Mouse (Mus musculus) lung, postnatal 4 days (tissue): ENCODE measurements at regions not wholly inside any gene's neighbourhood (a gene's known extent, or its start where the extent isn't known, plus 50 kb on each side); places are given as distances from the start of the nearest gene placed in this dataset.
"Not testable (repeated sequence)": the region's sequence is repeated elsewhere in the genome, so short reads cannot be mapped to it uniquely, and the experiment has no call there.

Experiments
- DNase-seq, 2 experiments: peaks; one replicate each; pipeline ENCODE4 v3.0.0; 2021

DNA sequence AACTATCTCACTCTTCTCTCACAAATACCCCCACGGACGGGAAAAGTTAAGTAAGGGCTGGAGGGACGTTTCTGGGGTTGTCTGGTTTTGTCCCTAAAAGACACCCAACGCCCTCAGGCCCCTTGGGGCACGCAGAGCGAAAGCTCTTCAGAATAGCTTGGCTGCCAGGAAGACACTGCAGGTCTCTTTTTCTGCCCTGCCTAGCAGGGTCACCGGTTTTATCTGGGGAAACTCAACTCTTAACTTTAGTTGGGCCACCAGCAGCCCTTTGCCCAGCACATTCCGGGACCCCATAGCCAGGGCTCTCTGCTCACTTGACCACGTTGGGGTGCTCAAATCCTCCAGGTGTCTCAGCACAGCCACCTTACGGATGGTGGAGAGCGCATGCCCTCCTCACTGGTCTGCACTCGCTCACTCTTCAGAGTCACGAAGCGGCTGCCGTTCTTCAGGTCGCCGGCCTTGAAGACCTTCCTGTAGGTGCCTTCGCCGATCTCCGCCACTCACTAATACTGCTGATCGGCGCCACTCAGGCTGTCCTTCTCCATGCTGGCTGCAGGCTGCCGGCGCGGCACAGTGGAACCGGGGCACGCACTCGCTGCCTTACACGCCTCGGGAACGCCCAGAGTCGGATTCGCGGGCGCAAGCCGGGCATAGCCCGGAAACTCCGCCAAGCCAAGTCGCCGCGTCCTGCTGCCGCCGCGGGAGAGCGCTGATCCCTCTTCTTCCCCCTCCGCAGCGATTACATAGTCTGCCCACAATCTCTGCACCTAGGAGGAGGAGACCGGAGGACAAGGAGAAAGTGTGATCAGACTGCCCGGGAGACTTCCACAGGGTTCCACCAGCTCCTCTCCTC lies 83.0 kb downstream of the Ulbp1 start:
- peak; percentile 50 to 51 for DNase-seq

DNA sequence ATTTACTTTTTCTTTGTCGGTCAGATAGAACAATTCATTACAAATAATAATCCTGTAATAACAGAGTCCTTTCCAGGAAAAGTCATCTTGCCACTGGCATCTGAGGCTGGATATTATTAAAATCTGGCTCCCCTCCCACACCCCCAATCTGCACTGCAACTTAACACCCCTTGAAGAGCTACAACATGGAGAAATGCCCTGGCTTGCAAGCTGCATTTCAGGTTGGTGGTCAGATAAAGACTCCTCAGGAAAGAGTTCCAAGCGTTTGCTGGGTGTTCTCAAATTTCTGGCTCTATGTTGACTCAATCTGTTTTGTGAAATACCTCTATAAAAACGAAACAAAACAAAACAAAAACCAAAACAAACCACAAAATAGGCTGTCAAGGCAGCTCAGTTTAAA lies 114.6 kb downstream of the Ulbp1 start:
- not testable (repeated sequence) for DNase-seq

DNA sequence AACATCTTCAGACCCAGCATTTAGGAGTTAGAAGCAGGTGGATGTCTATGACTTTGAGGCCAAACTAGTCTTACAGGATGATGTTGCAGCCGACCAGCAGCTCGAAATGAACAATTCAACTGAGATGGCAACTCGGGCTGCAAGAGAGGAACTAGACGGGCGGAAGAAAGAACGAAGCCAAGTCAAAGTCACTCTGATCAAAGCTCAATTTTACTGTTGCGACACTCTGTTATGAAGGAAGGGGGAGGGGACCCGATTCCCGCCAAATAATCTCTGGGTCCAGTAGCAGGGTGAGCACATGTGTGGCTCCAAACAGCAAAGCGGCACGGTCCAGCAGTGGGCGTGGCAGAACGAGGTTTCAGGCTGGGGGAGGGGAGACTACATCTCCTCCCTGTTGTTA lies 129.1 kb downstream of the Ulbp1 start:
- not testable (repeated sequence) for DNase-seq

DNA sequence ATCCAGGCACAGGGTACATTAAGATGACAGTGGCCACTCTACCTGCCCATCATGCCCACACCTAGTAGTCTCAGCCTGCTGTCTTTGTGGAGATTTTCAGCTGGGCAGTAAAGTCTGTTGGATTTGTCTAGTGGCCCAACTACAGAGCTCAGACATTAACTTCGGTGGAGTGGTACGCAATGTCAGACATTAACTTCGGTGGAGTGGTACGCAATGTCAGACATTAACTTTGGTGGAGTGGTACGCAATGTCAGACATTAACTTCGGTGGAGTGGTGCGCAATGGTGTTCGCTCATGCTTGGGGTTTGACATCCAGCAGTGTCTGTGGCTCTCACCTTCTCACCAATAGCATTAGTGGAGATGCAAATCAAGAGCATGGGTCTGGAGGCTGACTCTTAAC lies 129.7 kb downstream of the Ulbp1 start:
- not testable (repeated sequence) for DNase-seq

DNA sequence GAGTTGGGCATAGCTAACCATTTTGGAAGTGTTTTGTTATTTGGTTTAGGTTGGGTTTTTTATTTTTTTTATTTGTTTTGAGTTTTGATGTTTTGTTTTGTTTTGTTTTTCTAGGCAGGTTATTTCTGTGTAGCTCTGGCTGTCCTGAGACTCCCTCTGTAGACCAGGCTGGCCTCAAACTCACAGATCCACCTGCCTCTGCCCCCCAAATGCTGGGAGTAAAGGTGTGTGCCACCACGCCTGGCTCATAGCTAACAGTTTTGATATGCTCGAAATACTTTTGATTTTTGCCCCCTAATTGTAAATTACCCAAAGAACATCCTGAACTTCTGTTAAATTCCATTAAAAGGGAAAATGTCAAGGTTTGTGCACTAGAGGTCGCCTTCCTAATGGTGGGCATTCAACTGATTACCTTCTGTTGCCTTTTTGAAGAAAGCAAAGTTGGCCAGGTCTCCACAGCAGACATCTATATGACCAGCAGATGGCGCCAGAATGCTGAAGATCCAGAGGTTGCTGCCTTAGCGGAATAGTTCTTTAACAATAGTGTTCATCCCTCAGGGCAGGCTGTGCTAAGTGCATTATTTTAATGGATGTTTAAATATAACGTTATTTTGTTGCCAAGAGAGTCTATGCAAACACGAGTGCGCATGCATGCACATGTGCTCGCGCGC lies 121.2 kb upstream of the Cnksr3 start:
- peak; percentile 59 to 75 for DNase-seq

DNA sequence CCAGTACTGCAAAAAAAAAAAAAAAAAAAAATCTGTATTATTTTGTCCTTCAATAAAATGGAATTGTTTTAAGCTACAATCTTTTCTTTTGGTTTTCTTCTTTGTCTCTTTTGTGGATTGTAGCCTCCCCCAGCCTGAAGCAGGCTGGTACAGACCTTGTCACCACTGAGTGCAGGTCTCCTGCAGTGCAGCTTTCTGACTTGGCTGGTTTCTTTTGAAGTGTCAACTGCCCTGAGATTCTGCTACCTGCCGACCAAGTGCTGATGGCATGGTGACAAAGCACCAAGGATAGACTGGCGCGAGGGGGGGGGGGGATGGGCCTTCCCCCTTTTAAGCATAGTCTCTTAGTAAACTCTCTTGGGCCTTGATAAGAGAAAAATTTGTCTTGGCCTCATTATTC lies 116.2 kb upstream of the Cnksr3 start:
- no peak for DNase-seq

DNA sequence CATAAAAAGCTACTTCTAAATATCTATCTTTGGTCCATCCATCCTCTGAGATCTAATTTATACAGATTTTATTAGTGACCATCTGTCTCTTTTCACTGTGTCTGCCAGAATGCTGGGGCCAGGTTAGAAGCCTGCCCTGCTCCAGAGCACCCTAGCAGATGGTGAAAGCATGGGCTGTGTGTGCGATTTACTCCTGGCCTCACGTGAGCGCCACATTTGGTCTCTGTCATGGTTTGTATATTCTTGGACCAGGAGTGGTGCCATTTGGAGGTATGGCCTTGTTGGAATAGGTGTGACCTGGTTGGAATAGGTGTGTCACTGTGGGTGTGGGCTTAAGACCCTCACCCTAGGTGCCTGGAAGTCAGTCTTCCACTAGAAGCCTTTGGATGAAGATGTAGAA lies 115.0 kb upstream of the Cnksr3 start:
- DNase-seq = not testable (repeated sequence)

DNA sequence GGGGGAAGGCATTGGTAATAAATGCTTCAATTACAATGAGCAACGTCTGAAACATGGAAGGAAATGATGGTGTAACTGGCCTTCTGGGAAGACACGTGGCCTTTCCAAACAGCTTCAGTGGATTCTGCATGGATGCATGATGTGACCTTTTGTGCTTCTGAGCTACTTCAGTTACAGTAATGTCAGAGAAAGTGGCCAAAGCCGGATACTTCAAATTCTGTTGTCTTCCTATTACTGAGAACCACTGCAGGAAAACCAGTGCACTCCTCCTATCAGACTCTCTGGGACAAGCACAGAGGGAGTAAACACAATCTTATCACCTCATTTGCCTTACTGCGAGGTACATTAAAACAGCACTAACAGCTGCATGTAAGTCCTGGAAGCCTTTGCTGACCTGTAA lies 113.0 kb upstream of the Cnksr3 start:
- no peak for DNase-seq

DNA sequence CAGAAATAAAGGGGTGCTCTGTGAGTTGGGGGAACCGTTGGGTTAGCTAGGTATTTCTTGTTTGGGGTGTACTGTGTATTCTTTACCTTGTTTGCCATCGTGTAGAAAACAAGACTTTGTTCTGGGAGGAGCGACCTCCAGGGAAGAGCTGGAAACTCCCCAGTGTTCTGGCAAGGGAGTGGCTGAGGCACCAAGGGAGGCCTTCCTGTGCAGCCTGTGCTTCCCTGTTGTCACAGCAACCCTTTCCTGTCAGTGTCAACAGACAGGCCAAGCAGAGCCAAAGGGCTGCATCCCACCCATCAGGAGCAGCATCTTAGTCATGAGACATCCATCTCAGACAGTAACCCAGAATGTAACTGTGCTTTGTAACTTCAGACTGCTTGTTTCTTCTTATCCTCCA lies 111.2 kb upstream of the Cnksr3 start:
- DNase-seq = peak; percentile 8 to 40

DNA sequence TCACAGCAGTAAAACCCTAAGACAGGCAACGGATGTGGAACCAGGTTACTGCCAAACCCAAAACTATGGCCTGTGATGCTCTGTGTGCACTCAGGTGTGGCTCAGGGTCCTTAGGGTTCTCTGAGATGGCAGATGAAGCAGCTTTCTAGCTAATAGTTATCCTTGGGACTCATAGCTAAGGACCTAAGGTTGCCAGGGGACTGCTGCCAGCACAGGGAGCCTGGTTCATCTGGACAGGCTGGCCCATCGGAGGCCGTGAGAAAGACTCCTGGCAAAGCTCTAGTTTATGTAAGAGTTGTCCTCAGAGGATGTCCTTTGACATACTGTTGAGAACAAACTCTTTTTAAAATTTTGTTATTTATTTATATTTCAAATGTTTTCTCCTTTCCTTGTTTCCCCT lies 97.9 kb upstream of the Cnksr3 start:
- DNase-seq = no peak

DNA sequence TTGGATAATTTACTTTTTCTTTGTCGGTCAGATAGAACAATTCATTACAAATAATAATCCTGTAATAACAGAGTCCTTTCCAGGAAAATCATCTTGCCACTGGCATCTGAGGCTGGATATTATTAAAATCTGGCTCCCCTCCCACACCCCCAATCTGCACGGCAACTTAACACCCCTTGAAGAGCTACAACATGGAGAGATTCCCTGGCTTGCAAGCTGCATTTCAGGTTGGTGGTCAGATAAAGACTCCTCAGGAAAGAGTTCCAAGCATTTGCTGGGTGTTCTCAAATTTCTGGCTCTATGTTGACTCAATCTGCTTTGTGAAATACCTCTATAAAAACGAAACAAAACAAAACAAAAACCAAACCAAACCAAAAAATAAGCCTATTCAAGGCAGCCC lies 93.8 kb upstream of the Cnksr3 start:
- DNase-seq = not testable (repeated sequence)

DNA sequence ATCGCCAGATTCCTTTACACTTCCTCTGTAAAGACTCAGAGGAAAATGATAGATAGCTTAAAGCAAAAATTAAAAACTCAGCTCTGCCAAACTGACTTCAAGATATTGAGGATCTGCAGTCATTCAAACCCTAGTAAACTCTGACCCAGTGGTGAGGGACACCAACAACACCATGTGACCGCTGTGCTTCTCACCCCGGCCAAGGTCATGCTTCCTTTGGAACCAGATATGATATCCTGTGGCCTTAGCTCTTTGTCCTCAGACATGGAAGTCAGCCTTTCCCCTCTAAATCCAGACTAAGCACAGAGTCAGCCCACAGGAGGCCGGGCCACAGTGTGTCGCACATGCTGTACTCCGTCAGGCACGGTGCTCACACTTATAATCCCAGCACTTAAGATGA lies 86.3 kb upstream of the Cnksr3 start:
- no peak for DNase-seq

DNA sequence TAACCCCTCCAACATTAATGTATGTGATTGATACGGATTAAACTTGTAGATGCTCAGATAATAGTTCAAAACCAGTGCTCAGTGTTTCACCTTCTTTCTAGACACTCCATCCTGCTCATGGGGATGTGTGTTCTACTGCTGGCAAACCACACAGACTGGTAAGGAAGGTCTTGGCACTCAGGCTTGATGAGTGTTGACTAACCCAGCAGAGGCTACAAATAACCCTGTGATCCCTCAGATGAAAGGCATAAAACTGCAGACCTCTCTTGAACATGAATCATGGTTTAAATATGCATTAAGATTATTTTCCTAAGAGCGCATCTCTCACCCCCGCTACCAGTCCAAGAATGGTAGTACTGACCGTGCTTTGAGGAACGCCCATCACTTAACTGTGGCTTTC lies 83.9 kb upstream of the Cnksr3 start:
- no peak for DNase-seq

DNA sequence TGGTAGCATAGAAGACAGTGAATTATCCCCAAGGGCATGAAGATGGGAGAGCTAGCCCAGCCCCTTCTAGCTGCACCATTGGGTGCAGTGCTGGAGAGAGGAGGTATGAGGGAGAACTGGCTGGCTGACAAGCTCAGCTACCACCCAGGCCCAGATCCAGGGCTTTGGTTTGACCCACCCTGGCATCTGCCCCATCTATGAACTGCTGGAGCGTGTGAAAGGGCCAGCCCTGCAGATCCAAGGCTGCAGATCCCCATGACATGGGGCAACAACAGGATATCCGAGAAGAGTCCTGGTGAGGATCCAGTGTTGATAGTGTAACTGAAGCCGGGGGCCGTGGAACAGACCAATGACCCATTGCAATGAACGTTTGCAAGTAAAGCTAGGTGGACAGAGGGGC lies 81.2 kb upstream of the Cnksr3 start:
- no peak for DNase-seq

DNA sequence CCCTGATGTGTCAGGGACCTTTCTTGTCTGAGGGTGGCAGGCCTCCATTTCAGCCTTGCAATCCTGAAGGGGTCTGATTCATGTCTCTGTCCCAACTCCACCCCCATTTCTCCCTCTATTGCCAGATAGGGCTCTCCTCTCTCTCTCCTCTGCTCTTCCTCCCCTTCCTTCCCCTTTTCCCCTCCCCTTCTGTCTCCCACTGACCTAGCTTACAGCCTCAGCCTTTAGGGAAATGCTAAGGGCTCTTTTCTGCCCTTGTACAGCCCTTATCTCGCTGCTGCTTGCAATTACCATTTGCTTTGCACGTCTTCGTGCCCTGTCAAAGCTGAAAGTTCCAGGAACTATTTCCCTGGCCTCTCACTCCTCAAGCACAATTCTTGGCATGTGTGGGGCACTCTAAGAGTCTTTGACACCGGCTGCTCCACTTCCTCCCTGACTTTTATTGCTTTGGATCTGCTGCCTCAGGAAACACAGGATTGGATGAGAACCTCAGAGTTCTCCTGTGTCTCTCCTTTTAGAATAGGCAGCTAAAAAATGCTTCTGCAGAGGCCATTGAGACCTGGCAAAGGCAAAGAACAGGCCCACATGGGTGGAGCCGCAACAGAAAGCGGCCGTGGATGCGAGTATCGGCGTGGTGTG lies 77.9 kb upstream of the Cnksr3 start:
- peak; percentile 38 to 68 for DNase-seq

DNA sequence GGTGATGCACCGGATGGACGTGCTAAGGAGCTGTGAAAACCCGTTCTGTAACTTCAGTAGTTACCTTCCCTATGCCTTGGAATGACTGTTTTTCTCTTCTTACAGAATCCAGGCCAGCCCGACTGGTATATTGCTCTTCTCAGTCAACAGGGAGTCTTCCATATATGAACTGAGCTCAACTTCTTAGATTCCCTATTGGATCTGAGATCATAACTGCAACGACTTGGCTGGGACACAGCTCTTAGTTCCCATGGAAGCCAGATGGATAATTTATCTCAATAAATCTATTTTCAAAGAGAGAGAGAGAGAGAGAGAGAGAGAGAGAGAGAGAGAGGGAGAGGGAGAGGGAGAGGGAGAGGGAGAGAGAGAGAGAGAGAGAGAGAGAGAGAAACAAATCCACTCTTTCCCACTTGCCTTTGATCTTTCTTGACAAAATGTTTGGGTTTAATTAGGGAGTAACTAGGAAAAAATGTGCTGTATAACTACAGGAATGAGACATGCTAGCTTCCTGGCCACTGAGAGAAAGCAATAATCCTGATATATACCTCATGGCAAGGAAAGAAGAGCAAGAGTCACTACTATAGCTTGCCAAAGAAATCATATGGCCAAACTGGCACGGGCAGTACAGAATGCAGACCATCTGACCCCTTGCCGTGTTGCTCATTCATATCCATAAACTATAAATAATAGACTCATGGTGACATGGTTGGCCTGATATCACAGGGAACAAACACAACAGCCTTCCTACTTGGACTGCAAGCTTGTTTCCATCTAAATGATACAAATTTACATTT lies 73.3 kb upstream of the Cnksr3 start:
- DNase-seq = no peak

DNA sequence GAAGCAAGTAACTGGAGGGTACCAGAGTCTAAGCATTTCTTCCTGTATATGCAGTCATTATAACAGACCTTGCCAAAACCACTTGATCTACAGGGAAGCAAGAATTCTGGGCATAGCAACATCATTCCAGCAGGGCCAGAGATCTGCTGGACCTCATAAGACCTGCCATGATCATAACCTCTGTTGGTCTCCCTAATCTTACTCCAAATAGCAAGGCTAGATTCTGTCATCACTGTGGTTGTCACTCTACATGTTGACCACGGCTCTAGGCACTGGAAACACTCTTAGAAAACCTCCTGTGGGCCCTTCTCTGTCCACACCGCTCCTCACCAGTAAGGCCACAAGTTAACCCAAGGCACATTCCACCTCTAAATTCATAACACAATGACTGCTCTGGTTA lies 68.4 kb upstream of the Cnksr3 start:
- no peak for DNase-seq

DNA sequence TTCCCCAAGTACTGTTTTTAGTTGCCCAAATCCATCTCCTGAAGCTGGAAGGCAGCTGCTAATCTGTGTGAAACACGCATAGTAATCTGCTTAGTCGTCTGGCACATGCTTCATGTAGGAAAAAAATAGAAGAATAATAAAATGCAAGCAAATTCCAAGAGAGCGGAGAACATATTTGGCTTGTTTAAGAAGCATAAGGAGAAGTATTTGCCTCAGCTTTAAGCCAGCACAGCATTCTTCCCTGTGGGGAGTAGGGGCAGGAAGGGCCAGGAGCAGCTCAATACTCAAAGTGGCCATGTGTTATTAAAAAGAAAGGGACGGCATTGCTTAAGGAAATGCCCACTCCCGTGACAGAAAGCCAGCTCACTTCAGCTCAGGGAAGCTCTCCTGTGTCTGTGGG lies 66.8 kb upstream of the Cnksr3 start:
- peak; percentile 10 to 38 for DNase-seq

DNA sequence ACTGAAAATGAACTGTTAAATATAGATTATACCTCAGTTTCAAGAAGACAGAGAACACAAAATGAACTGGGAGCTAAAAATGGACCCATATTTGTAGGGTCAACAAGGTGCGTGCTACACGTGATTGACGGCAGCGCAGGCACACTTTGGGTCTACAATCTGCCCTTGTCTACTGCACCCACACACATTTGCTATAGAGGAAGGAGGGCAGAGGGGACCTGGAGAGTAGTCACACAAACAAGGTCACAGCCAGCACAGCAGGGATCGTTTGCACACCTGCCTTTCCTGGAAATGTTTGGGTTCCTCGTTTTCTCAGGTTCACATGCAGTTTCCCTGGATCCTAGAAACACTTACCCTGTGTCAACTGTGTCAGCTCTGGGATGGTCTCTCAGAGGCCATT lies 63.3 kb upstream of the Cnksr3 start:
- no peak for DNase-seq

DNA sequence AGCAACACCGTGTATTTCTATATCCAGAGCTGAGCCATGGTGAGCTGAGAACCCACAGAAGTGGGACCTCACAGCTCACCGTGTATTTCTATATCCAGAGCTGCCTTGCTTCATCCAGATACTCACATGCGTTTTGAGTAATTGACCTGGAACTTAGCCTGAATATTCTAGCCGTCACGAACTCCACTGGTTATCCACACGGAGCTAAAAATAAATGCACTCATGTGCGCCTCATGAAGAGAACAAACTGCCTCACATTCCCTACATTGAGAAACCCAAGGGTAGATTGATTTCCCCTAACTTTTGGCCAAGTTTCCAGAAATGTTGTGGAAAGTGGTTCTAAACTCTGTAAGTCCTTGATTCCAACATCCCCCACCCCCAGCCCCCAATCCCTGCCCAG lies 62.4 kb upstream of the Cnksr3 start:
- DNase-seq = no peak

DNA sequence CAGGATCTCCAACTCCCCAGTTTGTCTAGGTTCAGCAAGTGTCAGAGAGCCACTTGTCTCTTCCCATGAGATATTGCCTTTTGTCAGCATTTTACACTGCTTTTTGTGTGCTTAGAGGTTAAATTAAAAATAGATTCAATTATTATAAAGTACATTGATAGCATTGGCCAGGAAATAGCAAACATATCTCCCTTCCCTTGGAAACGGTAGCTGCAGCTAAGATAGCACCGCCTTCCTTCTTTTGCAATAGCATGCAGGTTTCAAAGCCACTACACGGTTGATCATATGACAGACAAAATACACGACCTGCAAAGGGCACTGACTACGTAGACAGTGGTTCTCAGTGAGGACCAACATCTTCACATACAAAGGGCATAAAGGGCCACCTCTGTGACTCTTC lies 59.1 kb upstream of the Cnksr3 start:
- DNase-seq = no peak

DNA sequence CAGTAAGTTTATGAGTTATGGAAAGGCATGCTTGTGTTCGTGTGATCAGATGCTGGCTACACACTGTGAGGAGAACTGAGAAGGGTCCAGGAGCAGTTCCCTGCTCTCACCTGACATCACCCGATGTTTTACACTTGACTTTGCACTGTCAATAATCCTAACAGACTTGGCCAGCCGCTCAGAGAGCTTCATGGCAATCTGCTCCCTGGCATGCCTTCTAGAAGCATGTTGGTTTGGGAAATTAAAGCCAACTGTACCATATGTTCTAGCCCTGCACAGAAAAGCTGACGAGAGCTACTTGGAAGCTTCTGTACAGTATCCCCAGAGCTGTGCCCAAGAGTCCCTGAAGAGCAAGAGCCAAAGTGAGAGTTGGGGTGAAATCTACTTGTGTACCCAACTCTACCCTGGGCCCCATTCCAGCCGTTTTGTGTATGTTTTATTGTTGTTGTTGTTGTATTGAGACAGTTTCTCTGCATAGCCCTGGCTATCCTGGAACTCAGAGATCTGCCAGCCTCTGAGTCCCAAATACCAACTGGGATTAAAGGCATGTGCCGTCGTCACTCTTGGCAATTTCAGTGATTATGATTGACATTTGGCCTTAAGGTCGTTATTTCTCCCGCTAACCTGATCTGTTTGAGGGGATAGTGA lies 56.5 kb upstream of the Cnksr3 start:
- DNase-seq = no peak

DNA sequence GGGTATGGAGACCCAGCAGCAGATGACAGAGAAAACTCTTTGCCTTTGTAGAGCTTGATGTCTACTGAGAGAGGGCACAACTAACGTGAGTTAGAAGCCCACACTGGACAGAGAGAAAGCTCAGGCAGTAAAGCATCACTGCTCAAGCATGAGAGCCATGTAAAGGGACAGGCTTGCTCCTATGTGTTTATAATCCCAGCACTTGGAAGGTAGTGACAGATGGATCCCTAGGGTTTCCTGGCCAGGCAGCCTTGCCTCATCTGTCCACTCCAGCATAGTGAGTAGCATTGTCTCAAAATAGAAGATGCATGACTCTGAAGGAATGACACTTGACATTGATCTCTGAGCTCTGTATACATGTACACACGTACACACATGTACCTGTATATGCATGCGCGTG lies 55.9 kb upstream of the Cnksr3 start:
- DNase-seq = no peak
